Mouse (Mus musculus): ENCODE measurements around the gene Spin1. TPM values are rescaled to one million over a fixed set of nuclear protein-coding genes. Genes with fewer than 3 reads are reported as not detected.

Gene Spin1
- total RNA-seq (2014; rRNA removed; ENCODE audit: low replicate concordance) (41.7 and 54.5 TPM in 2 replicates), polyA plus RNA-seq (2015; fragmentation: Nextera tagmentation; extraction: Ambion mirVana) (31.3 TPM in 2 replicates)

- 0% methylated on average over 66 of the region's 85 CpGs for WGBS
- Histone ChIP-seq H3K4me1 (ENCODE audit: control insufficient read depth, insufficient read depth) (0 out of 2 replicates have a peak, but pooled peaks cover 6% of the 10 kb centered on the region), H3K4me3 (ENCODE audit: low read depth, low read length) (peak within 1 kb of the TSS; percentile 80), H3K9me3 (replicated peaks; ENCODE audit: control insufficient read depth, low read length) (0 out of 2 replicates have a peak, but pooled peaks cover 3% of the 10 kb centered on the region), H3K36me3 (replicated peaks; ENCODE audit: control insufficient read depth, insufficient read depth, low read length) (0 out of 2 replicates have a peak, but pooled peaks cover 4% of the 10 kb centered on the region), H3K4me2 (ENCODE audit: low read depth, low read length) (peak within 1 kb of the TSS; percentile 98), H3K27me3 (ENCODE audit: control insufficient read depth, insufficient read depth, low read length) (no peaks in the 10 kb centered on the region), H3K27ac (ENCODE audit: low read depth) (peak within 1 kb of the TSS; percentile 87), H3K9ac (replicated peaks; ENCODE audit: low read depth, low read length) (peak within 1 kb of the TSS; percentile 79)
- TF ChIP-seq EP300 (IDR thresholded peaks at IDR 0.05; ENCODE audit: low read depth) (no peak), CTCF (IDR thresholded peaks at IDR 0.05; ENCODE audit: low read depth) (no peak)
- peak; percentile 89 for ATAC-seq (ENCODE audit: insufficient read depth, low read depth)
- peak; percentile 61 for DNase-seq (ENCODE audit: low spot score)
Measured at GRCm38 (mm10) chr13:51100233-51101015, at the start of gene Spin1. TSS of gene Spin1 (plus strand) at chr13:51100880.

GRCm38 (mm10) chr13:51051016-51051415, 49.7 kb upstream of the Spin1 start:
- ATAC-seq (ENCODE audit: insufficient read depth, low read depth) (no peak), DNase-seq (ENCODE audit: low spot score) (no peak)
- Histone ChIP-seq H3K9me3 (replicated peaks; ENCODE audit: control insufficient read depth, low read length) (no peaks in the 10 kb centered on the region), H3K9ac (replicated peaks; ENCODE audit: low read depth, low read length) (no peak overlapping the region), H3K4me2 (ENCODE audit: low read depth, low read length) (no peak overlapping the region), H3K4me1 (ENCODE audit: control insufficient read depth, insufficient read depth) (no peaks in the 10 kb centered on the region), H3K4me3 (ENCODE audit: low read depth, low read length) (no peak overlapping the region), H3K36me3 (replicated peaks; ENCODE audit: control insufficient read depth, insufficient read depth, low read length) (no peaks in the 10 kb centered on the region), H3K27me3 (ENCODE audit: control insufficient read depth, insufficient read depth, low read length) (no peaks in the 10 kb centered on the region), H3K27ac (ENCODE audit: low read depth) (no peak overlapping the region)
- TF ChIP-seq CTCF (IDR thresholded peaks at IDR 0.05; ENCODE audit: low read depth) (no peak), EP300 (IDR thresholded peaks at IDR 0.05; ENCODE audit: low read depth) (no peak)
- WGBS = 77% methylated on average over 4 of the region's 4 CpGs

GRCm38 (mm10) chr13:51052408-51052807, 48.3 kb upstream of the Spin1 start:
- Histone ChIP-seq H3K27me3 (ENCODE audit: control insufficient read depth, insufficient read depth, low read length) (no peaks in the 10 kb centered on the region), H3K4me1 (ENCODE audit: control insufficient read depth, insufficient read depth) (no peaks in the 10 kb centered on the region), H3K4me3 (ENCODE audit: low read depth, low read length) (no peak overlapping the region), H3K27ac (ENCODE audit: low read depth) (no peak overlapping the region), H3K36me3 (replicated peaks; ENCODE audit: control insufficient read depth, insufficient read depth, low read length) (no peaks in the 10 kb centered on the region), H3K9ac (replicated peaks; ENCODE audit: low read depth, low read length) (no peak overlapping the region), H3K4me2 (ENCODE audit: low read depth, low read length) (no peak overlapping the region), H3K9me3 (replicated peaks; ENCODE audit: control insufficient read depth, low read length) (no peaks in the 10 kb centered on the region)
- TF ChIP-seq EP300 (IDR thresholded peaks at IDR 0.05; ENCODE audit: low read depth) (no peak), CTCF (IDR thresholded peaks at IDR 0.05; ENCODE audit: low read depth) (no peak)
- 70% methylated on average over 3 of the region's 3 CpGs for WGBS
- DNase-seq (ENCODE audit: low spot score) = no peak
- ATAC-seq (ENCODE audit: insufficient read depth, low read depth) = no peak

- TF ChIP-seq CTCF (IDR thresholded peaks at IDR 0.05; ENCODE audit: low read depth) (no peak), EP300 (IDR thresholded peaks at IDR 0.05; ENCODE audit: low read depth) (no peak)
- Histone ChIP-seq H3K4me2 (ENCODE audit: low read depth, low read length) (no peak overlapping the region), H3K27me3 (ENCODE audit: control insufficient read depth, insufficient read depth, low read length) (no peaks in the 10 kb centered on the region), H3K9ac (replicated peaks; ENCODE audit: low read depth, low read length) (no peak overlapping the region), H3K36me3 (replicated peaks; ENCODE audit: control insufficient read depth, insufficient read depth, low read length) (no peaks in the 10 kb centered on the region), H3K4me1 (ENCODE audit: control insufficient read depth, insufficient read depth) (no peaks in the 10 kb centered on the region), H3K27ac (ENCODE audit: low read depth) (no peak overlapping the region), H3K4me3 (ENCODE audit: low read depth, low read length) (no peak overlapping the region), H3K9me3 (replicated peaks; ENCODE audit: control insufficient read depth, low read length) (no peaks in the 10 kb centered on the region)
- DNase-seq (ENCODE audit: low spot score) (no peak), ATAC-seq (ENCODE audit: insufficient read depth, low read depth) (no peak)
- 50% methylated on average over 6 of the region's 6 CpGs for WGBS
Measured at GRCm38 (mm10) chr13:51063024-51063423, 37.7 kb upstream of the Spin1 start.

- H3K27me3 ChIP-seq (ENCODE audit: control insufficient read depth, insufficient read depth, low read length) = no peaks in the 10 kb centered on the region
- no peak for ATAC-seq (ENCODE audit: insufficient read depth, low read depth)
- H3K4me2 ChIP-seq (ENCODE audit: low read depth, low read length) = no peak overlapping the region
- no peak for DNase-seq (ENCODE audit: low spot score)
- no peak overlapping the region for H3K4me3 ChIP-seq (ENCODE audit: low read depth, low read length)
- H3K9me3 ChIP-seq (replicated peaks; ENCODE audit: control insufficient read depth, low read length) = no peaks in the 10 kb centered on the region
- H3K27ac ChIP-seq (ENCODE audit: low read depth) = no peak overlapping the region
- H3K4me1 ChIP-seq (ENCODE audit: control insufficient read depth, insufficient read depth) = no peaks in the 10 kb centered on the region
- no peak overlapping the region for H3K9ac ChIP-seq (replicated peaks; ENCODE audit: low read depth, low read length)
- no peak for TF ChIP-seq CTCF (IDR thresholded peaks at IDR 0.05; ENCODE audit: low read depth)
- TF ChIP-seq EP300 (IDR thresholded peaks at IDR 0.05; ENCODE audit: low read depth) = no peak
- 81% methylated on average over 1 of the region's 1 CpGs for WGBS
- no peaks in the 10 kb centered on the region for H3K36me3 ChIP-seq (replicated peaks; ENCODE audit: control insufficient read depth, insufficient read depth, low read length)
Measured at GRCm38 (mm10) chr13:51063721-51064120, 37.0 kb upstream of the Spin1 start.
